In genomic region chr11:30656060-30656459, GRCm38 (mm10) we compare ENCODE assay signal across 21 mouse cellular contexts. TPM values are rescaled to one million over a fixed set of nuclear protein-coding genes. Genes with fewer than 3 reads are reported as not detected.
A peak's percentile ranks its signal among the peaks of the same experiment; 100 is the strongest.
DNase-seq lines count a peak whose midpoint lies in the region; ATAC-seq and TF ChIP-seq lines count a peak whose summit lies in the region.
"Had no signal": no experiment of that assay in that cellular context is flagged by ENCODE, and none has a peak within 500 bp of the region (broad histone marks: within the 10 kb centered on the region; RNA-seq: fewer than 3 reads in every experiment).

No protein-coding gene starts in this region.

- no peak; the same call in 1 of the 2 replicates for TF ChIP-seq RAD21 in MEL (IDR thresholded peaks at IDR 0.05; ENCODE audit: low read depth, low read length)

- no peaks in the 10 kb centered on the region for H3K9me3 ChIP-seq in MEL (replicated peaks; ENCODE audit: insufficient read depth, low read length)
- H3K9me3 ChIP-seq in hindbrain, embryonic 12.5 days (replicated peaks), result no peaks in the 10 kb centered on the region
- H3K9me3 ChIP-seq: embryonic facial prominence, embryonic 12.5 days; forebrain, embryonic 12.5 days; G1E; heart, embryonic 12.5 days; intestine, embryonic 15.5 days; kidney, embryonic 15.5 days had no signal

- ATAC-seq in activated CD4-positive, CD25-positive, alpha-beta regulatory T cell, adult 4 months, result peak; percentile 72
- peak; percentile 76 for ATAC-seq in inflammation-experienced regulatory T-cells, adult 6 months
- no peak for ATAC-seq in hindbrain, embryonic 12.5 days (ENCODE audit: low FRiP score)
- ATAC-seq: intestine, embryonic 15.5 days had no signal

- no peak overlapping the region for H3K9ac ChIP-seq in MEL (ENCODE audit: control insufficient read depth, low read depth, low read length, poor library complexity, severe bottlenecking)
- H3K9ac ChIP-seq in hindbrain, embryonic 12.5 days, result no peak overlapping the region
- H3K9ac ChIP-seq: embryonic facial prominence, embryonic 12.5 days; forebrain, embryonic 12.5 days; heart, embryonic 12.5 days; intestine, embryonic 15.5 days; kidney, embryonic 15.5 days had no signal

- no peaks in the 10 kb centered on the region for H3K79me2 ChIP-seq in MEL (ENCODE audit: control insufficient read depth, insufficient read depth, low read length, poor library complexity)

- no peak for TF ChIP-seq POLR2A in MEL (IDR thresholded peaks at IDR 0.05; ENCODE audit: control insufficient read depth in 1 of 2, insufficient read depth in 1 of 2, low read depth in 1 of 2, low read length in 2 of 2, poor library complexity in 1 of 2)

- no peak overlapping the region for H3K4me3 ChIP-seq in MEL (ENCODE audit: control insufficient read depth in 1 of 2, insufficient read depth in 1 of 2, low read depth in 2 of 2, low read length in 2 of 2)
- no peak overlapping the region for H3K4me3 ChIP-seq in hindbrain, embryonic 12.5 days
- H3K4me3 ChIP-seq: embryonic facial prominence, embryonic 12.5 days; forebrain, embryonic 12.5 days; heart, embryonic 12.5 days; intestine, embryonic 15.5 days; kidney, embryonic 15.5 days had no signal

- no peaks in the 10 kb centered on the region for H3K36me3 ChIP-seq in MEL (ENCODE audit: control insufficient read depth in 1 of 2, insufficient read depth in 2 of 2, low read length in 2 of 2)
- no peaks in the 10 kb centered on the region for H3K36me3 ChIP-seq in hindbrain, embryonic 12.5 days
- H3K36me3 ChIP-seq: embryonic facial prominence, embryonic 12.5 days; forebrain, embryonic 12.5 days; G1E; heart, embryonic 12.5 days; intestine, embryonic 15.5 days; kidney, embryonic 15.5 days had no signal

- no peaks in the 10 kb centered on the region; a peak in 1 of 4 replicates for H3K27me3 ChIP-seq in MEL (ENCODE audit: control insufficient read depth in 1 of 2, insufficient read depth in 2 of 2, low read length in 2 of 2)
- no peaks in the 10 kb centered on the region for H3K27me3 ChIP-seq in hindbrain, embryonic 12.5 days
- H3K27me3 ChIP-seq: embryonic facial prominence, embryonic 12.5 days; forebrain, embryonic 12.5 days; heart, embryonic 12.5 days; intestine, embryonic 15.5 days; kidney, embryonic 15.5 days had no signal

- H3K4me2 ChIP-seq in hindbrain, embryonic 12.5 days (replicated peaks), result no peak overlapping the region
- H3K4me2 ChIP-seq: embryonic facial prominence, embryonic 12.5 days; forebrain, embryonic 12.5 days; heart, embryonic 12.5 days; intestine, embryonic 15.5 days; kidney, embryonic 15.5 days had no signal

- WGBS in hindbrain, embryonic 12.5 days, result 85% methylated on average over 4 of the region's 4 CpGs

- no peak for TF ChIP-seq CTCF in MEL (IDR thresholded peaks at IDR 0.05 in 2 of 3, conservative IDR thresholded peaks at IDR 0.05 in 1 of 3; ENCODE audit: control insufficient read depth in 1 of 3, insufficient read depth in 1 of 3, low read depth in 2 of 3, low read length in 3 of 3, poor library complexity in 1 of 3, severe bottlenecking in 1 of 3)

- H3K27ac ChIP-seq in MEL (ENCODE audit: control insufficient read depth, low read depth, low read length), result no peak overlapping the region
- H3K27ac ChIP-seq in hindbrain, embryonic 12.5 days, result no peak overlapping the region
- H3K27ac ChIP-seq: embryonic facial prominence, embryonic 12.5 days; forebrain, embryonic 12.5 days; intestine, embryonic 15.5 days; kidney, embryonic 15.5 days had no signal

- DNase-seq in CD4-positive, CD25-positive, alpha-beta regulatory T cell, adult 2 months (ENCODE audit: low read depth, low spot score), result peak; percentile 31
- DNase-seq in MEL (ENCODE audit: low read depth, low spot score), result peak; percentile 23
- DNase-seq in cerebellum, postnatal 36 days, result no peak
- DNase-seq in adrenal gland, postnatal 10 days, result no peak
- DNase-seq: adrenal gland, adult 2 months; B cell, adult 2 months; cerebellum, adult 11 months; cerebellum, adult 8-10 months; cerebellum, postnatal 14 days; gastrocnemius, postnatal 10 days; heart, postnatal 36 days; kidney, adult 2 months had no signal

- no peak for TF ChIP-seq EP300 in MEL (IDR thresholded peaks at IDR 0.05; ENCODE audit: low read depth in 1 of 2, low read length in 2 of 2)

- H3K4me1 ChIP-seq in MEL (ENCODE audit: control insufficient read depth in 1 of 2, insufficient read depth in 2 of 2, low read length in 2 of 2), result no peaks in the 10 kb centered on the region; a peak in 2 of 4 replicates
- no peaks in the 10 kb centered on the region for H3K4me1 ChIP-seq in hindbrain, embryonic 12.5 days
- H3K4me1 ChIP-seq: embryonic facial prominence, embryonic 12.5 days; forebrain, embryonic 12.5 days; heart, embryonic 12.5 days; intestine, embryonic 15.5 days; kidney, embryonic 15.5 days had no signal

TF ChIP-seq in MEL, 35 proteins besides CTCF, POLR2A, EP300 and RAD21:
- TF ChIP-seq NELFE (IDR thresholded peaks at IDR 0.05; ENCODE audit: low read depth, low read length) (no peak), ELF1 (IDR thresholded peaks at IDR 0.05; ENCODE audit: low read depth, low read length) (no peak), ZC3H11A (IDR thresholded peaks at IDR 0.05; ENCODE audit: low read depth, low read length) (no peak), TAL1 (IDR thresholded peaks at IDR 0.05; ENCODE audit: low read length) (no peak), ZNF384 (IDR thresholded peaks at IDR 0.05; ENCODE audit: low read depth, low read length) (no peak), UBTF (IDR thresholded peaks at IDR 0.05; ENCODE audit: borderline replicate concordance, insufficient read depth, low read depth, low read length) (no peak), E2F4 (IDR thresholded peaks at IDR 0.05; ENCODE audit: borderline replicate concordance, low read depth, low read length) (no peak), POLR2AphosphoS5 (IDR thresholded peaks at IDR 0.05; ENCODE audit: borderline replicate concordance, low read depth, low read length) (no peak), JUND (IDR thresholded peaks at IDR 0.05; ENCODE audit: low read depth, low read length) (no peak), POLR2AphosphoS2 (IDR thresholded peaks at IDR 0.05; ENCODE audit: low read length) (no peak), GATA1 (IDR thresholded peaks at IDR 0.05; ENCODE audit: low read depth, low read length) (no peak), NRF1 (IDR thresholded peaks at IDR 0.05; ENCODE audit: insufficient read depth, low read depth, low read length, poor library complexity, severe bottlenecking) (no peak), USF2 (IDR thresholded peaks at IDR 0.05; ENCODE audit: borderline replicate concordance in 1 of 2, insufficient read depth in 1 of 2, low read depth in 1 of 2, low read length in 2 of 2) (no peak), CHD2 (IDR thresholded peaks at IDR 0.05; ENCODE audit: low read length) (no peak), KAT2A (conservative IDR thresholded peaks at IDR 0.05; ENCODE audit: low read depth, low read length) (no peak), CHD1 (IDR thresholded peaks at IDR 0.05; ENCODE audit: low read depth, low read length) (no peak), USF1 (IDR thresholded peaks at IDR 0.05; ENCODE audit: low read depth, low read length) (no peak), ETS1 (IDR thresholded peaks at IDR 0.05; ENCODE audit: low read depth, low read length) (no peak), MEF2A (IDR thresholded peaks at IDR 0.05; ENCODE audit: extremely low read depth, insufficient replicate concordance, low read depth, low read length, poor library complexity, severe bottlenecking) (no peak), TCF12 (IDR thresholded peaks at IDR 0.05; ENCODE audit: low read depth, low read length) (no peak)

RNA-seq across cellular contexts. Expression of gene Acyp2, which starts 6.7 kb away (rescaled TPM):
- total RNA-seq in MEL (2012; rRNA removed), result 23.1 and 29.0 TPM in 2 replicates
- polyA plus RNA-seq in MEL (2012; ENCODE audit: insufficient read depth in 1 of 2, insufficient read length in 2 of 2, low read depth in 1 of 2, low replicate concordance in 2 of 2, missing spikeins in 1 of 2), result 1 to 10 TPM in 1 of 2 experiments, not detected in 1; 7.9 TPM
- 1 to 10 TPM; 1.0 to 1.5 TPM for polyA plus RNA-seq in activated CD4-positive, CD25-positive, alpha-beta regulatory T cell, adult 4 months (2017; shearing (Covaris generic))
- 1 to 10 TPM; 1.3 to 4.0 (median 1.5) TPM for polyA plus RNA-seq in inflammation-experienced regulatory T-cells, adult 6 months (2017; shearing (Covaris generic))
- polyA plus RNA-seq in hindbrain, embryonic 12.5 days (2016; fragmentation: Nextera tagmentation; extraction: Ambion mirVana), result 14.4 and 15.4 TPM in 2 replicates
- 10 to 100 TPM; 41.0 to 42.2 TPM for total RNA-seq in adrenal gland, postnatal 10 days (2021)

Comparison
In these comparisons a context has a peak if more than half of its experiments do, and no peak if none do; other contexts are left out.
1. DNase-seq: peak in CD4-positive, CD25-positive, alpha-beta regulatory T cell, adult 2 months (single experiment) and MEL (single experiment); none in cerebellum, postnatal 36 days (0 of 2) and adrenal gland, postnatal 10 days (single experiment).